Mouse (Mus musculus) forebrain, embryonic 16.5 days (tissue): ENCODE measurements around the gene Stk11. TPM values are rescaled to one million over a fixed set of nuclear protein-coding genes. Genes with fewer than 3 reads are reported as not detected.
"Not testable (repeated sequence)": the region's sequence is repeated elsewhere in the genome, so short reads cannot be mapped to it uniquely, and the experiment has no call there.

Source experiments
- ATAC-seq: fragments of 200-750 bp; cut with Nextera tagmentation; 2 replicates; pipeline ENCODE4 v1.8.0; 2017; ENCODE audit warnings: mild to moderate bottlenecking, moderate library complexity
- H3K27ac ChIP-seq: fragments of 300-500 bp; sonication (generic); 2 replicates; pipeline ENCODE4 v1.5.1; 2014; ENCODE audit warnings: low read length, control low read depth
- H3K27me3 ChIP-seq: fragments of 300-500 bp; sonication (generic); replicated peaks from 2 replicates; pipeline ENCODE4 v1.6.1; 2014; ENCODE audit warnings: low read length; ENCODE audit not compliant: control insufficient read depth, insufficient read depth
- H3K36me3 ChIP-seq: fragments of 300-500 bp; sonication (generic); 2 replicates; pipeline ENCODE4 v1.6.1; 2014; ENCODE audit not compliant: control insufficient read depth, insufficient read depth
- H3K4me1 ChIP-seq: fragments of 300-500 bp; sonication (generic); replicated peaks from 2 replicates; pipeline ENCODE4 v1.6.1; 2014; ENCODE audit warnings: low read length; ENCODE audit not compliant: control insufficient read depth, insufficient read depth
- H3K4me2 ChIP-seq: fragments of 300-500 bp; sonication (generic); 2 replicates; pipeline ENCODE4 v1.6.1; 2014; ENCODE audit warnings: mild to moderate bottlenecking, low read length, control low read depth
- H3K4me3 ChIP-seq: fragments of 300-500 bp; sonication (generic); replicated peaks from 2 replicates; pipeline ENCODE4 v1.5.1; 2014; ENCODE audit warnings: mild to moderate bottlenecking, low read length, control low read depth
- H3K9ac ChIP-seq: fragments of 300-500 bp; sonication (generic); replicated peaks from 2 replicates; pipeline ENCODE4 v1.6.1; 2014; ENCODE audit warnings: low read depth, low read length, control low read depth
- H3K9me3 ChIP-seq: fragments of 300-500 bp; sonication (generic); 2 replicates; pipeline ENCODE4 v1.6.1; 2016; ENCODE audit warnings: low read length; ENCODE audit not compliant: control insufficient read depth
- WGBS: fragments of 180-500 bp; shearing (Covaris S2); extraction: QIAGEN DNeasy Blood & Tissue Kit; methylation state at CpG from one replicate; pipeline ENCODE4 v1.1.7; 2014; 5-methylcytosine and 5-hydroxymethylcytosine counted together
- polyA plus RNA-seq: library from polyadenylated mRNA; unstranded; fragments of >200 nt; fragmentation: Nextera tagmentation; extraction: Ambion mirVana; gene quantifications from 2 replicates; pipeline ENCODE4 v1.2.1, GENCODE M21; 2015

Gene Stk11
- polyA plus RNA-seq, 1 experiment from 2014 or later, result 18.0 TPM

DNA sequence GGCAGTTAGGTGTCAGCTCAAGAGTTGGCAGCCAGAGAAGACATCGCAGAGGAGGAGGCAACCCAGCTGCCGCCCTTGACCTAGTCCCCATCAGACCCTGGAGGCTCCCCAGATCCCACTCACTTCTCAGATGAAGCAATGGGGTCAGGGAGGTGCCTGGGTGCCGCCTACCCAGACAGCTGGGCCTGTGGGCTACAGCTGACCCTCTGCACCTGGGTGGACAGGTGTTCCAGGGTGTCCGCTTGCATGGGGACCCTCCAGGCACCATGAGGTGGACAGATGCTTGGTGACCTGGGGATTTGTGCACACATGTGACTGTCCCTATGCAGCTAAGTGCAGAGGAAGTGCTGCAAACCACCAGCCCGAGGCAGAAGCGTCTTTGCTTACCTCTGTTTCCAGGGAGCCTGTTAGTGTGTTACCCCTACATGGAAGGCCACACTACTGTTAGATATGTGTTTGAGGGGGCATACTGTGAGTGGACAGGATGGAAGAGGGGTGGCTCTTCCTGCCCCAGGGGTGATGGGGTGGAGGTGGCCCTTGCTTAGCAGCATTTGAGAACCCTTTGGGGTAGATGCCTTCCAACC lies 47.2 kb downstream of the Stk11 start:
- Histone ChIP-seq H3K9me3 (no peaks in the 10 kb centered on the region), H3K36me3 (no peaks in the 10 kb centered on the region), H3K4me1 (peaks cover 62% of the 10 kb centered on the region), H3K9ac (no peak overlapping the region), H3K4me2 (no peak overlapping the region), H3K27ac (no peak overlapping the region), H3K4me3 (no peak overlapping the region), H3K27me3 (no peaks in the 10 kb centered on the region)
- WGBS, result 78% methylated on average over 6 of the region's 6 CpGs
- no peak for ATAC-seq

DNA sequence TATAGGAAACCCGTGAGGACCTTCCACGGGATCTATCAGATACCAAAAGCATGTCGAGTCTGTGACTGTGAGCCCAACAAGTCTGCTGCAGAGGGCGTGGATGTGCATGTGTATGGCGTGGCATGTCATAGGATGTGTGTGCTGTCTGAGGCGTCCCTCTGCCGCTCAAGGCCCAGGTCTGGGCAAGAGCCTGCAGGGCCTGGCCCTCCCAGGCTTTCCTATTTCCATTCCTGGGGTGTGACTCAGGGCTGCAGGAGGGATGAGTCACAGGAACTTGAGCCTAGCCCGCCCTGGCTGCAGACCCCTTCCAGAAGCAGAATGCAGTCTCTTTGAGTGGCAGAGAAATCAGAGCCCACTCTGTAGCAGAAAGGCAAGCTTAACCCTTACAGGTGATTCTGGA lies 48.1 kb downstream of the Stk11 start:
- Histone ChIP-seq H3K9me3 (no peaks in the 10 kb centered on the region), H3K4me3 (no peak overlapping the region), H3K27me3 (no peaks in the 10 kb centered on the region), H3K9ac (no peak overlapping the region), H3K36me3 (no peaks in the 10 kb centered on the region), H3K4me2 (no peak overlapping the region), H3K4me1 (peaks cover 55% of the 10 kb centered on the region), H3K27ac (no peak overlapping the region)
- 78% methylated on average over 8 of the region's 8 CpGs for WGBS
- no peak for ATAC-seq

- Histone ChIP-seq H3K4me2 (peak overlapping the region; percentile 94), H3K9ac (peak overlapping the region; percentile 69), H3K9me3 (no peaks in the 10 kb centered on the region), H3K27ac (peak overlapping the region; percentile 73), H3K36me3 (no peaks in the 10 kb centered on the region), H3K4me1 (peaks cover 55% of the 10 kb centered on the region), H3K4me3 (peak overlapping the region; percentile 53), H3K27me3 (no peaks in the 10 kb centered on the region)
- no peak for ATAC-seq
- WGBS, result 9% methylated on average over 44 of the region's 44 CpGs
Measured at GRCm38 (mm10) chr10:80164161-80164997, 48.8 kb downstream of the Stk11 start.

GRCm38 (mm10) chr10:80164998-80165344 lies 49.4 kb downstream of the Stk11 start:
- peak overlapping the region; percentile 94 for H3K4me2 ChIP-seq
- peak overlapping the region; percentile 53 for H3K4me3 ChIP-seq
- peak overlapping the region; percentile 73 for H3K27ac ChIP-seq
- H3K27me3 ChIP-seq, result no peaks in the 10 kb centered on the region
- peak; percentile 37 for ATAC-seq
- H3K9ac ChIP-seq, result peak overlapping the region; percentile 69
- under 1% methylated on average over 17 of the region's 17 CpGs for WGBS
- no peaks in the 10 kb centered on the region for H3K9me3 ChIP-seq
- 0 out of 2 replicates have a peak, but pooled peaks cover under 1% of the 10 kb centered on the region for H3K36me3 ChIP-seq
- peaks cover 58% of the 10 kb centered on the region for H3K4me1 ChIP-seq

DNA sequence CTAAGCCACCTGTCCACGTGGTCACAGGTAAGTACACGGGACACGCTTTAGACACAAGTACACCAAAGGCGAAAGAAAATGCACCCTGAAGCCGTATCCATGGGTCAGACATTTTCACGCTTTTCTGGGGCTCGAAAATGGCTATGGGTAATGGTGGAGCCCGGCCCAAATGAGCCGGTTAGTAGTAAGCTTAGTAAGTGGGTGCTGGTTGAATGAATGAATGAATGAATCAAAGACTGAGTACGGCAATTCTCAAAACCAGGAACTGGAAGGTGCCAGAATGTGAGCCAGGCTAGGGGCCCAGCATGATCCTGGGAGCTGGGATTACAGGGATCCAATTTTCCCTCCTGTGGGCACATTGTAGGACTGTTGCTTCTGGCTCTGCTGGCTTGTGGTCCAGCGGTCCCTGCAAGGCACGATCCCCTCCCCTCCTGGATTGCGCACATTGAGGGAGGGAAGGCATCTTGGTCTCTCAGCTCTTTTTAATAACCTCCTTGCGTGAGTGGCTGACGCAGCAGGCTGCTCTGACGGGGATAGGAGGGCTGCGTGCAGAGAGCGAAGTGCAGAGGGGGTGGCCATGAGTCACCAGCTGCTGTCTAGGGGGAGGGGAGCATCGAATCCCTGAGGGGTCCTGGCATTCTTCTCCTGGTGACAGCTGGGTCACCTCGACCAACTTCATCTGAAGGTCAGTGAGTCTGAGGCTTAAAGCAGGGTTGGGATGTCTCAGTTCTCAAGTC lies 50.0 kb downstream of the Stk11 start, which contains the start of gene Cirbp:
Gene Cirbp, plus strand, starts transcription at position 594 of the 737 bp plus-strand sequence.
- Histone ChIP-seq H3K9ac (peak within 1 kb of the TSS; percentile 69), H3K4me1 (peaks cover 60% of the 10 kb centered on the region), H3K36me3 (peaks cover 6% of the 10 kb centered on the region; the same call in 1 of the 2 replicates), H3K27me3 (no peaks in the 10 kb centered on the region), H3K4me3 (peak within 1 kb of the TSS; percentile 53), H3K9me3 (no peaks in the 10 kb centered on the region), H3K4me2 (peak within 1 kb of the TSS; percentile 94), H3K27ac (peak within 1 kb of the TSS; percentile 88)
- WGBS, result 14% methylated on average over 20 of the region's 20 CpGs
- ATAC-seq, result no peak

DNA sequence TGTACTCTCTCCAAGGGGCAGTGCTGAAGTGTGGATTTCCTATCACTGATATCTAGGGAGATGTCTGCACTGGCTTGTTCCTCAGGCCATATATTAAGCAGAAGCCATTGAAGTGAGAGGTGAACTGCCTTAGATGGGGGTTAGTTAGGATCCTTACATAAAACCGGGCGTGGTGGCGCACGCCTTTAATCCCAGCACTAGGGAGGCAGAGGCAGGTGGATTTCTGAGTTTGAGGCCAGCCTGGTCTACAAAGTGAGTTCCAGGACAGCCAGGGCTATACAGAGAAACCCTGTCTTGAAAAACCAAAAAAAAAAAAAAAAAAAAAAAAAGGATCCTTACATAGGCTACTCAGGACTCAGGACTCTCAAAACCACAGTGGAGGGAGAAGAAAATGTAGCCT lies 50.5 kb downstream of the Stk11 start:
- H3K27me3 ChIP-seq, ATAC-seq, H3K9me3 ChIP-seq, H3K4me3 ChIP-seq: not testable (repeated sequence)
- peak overlapping the region; percentile 73 for H3K27ac ChIP-seq
- H3K4me2 ChIP-seq, result peak overlapping the region; percentile 94
- H3K9ac ChIP-seq, result peak overlapping the region; percentile 69; the same call in 1 of the 2 replicates
- peaks cover 56% of the 10 kb centered on the region for H3K4me1 ChIP-seq
- 88% methylated on average over 4 of the region's 4 CpGs for WGBS
- peaks cover 12% of the 10 kb centered on the region for H3K36me3 ChIP-seq

DNA sequence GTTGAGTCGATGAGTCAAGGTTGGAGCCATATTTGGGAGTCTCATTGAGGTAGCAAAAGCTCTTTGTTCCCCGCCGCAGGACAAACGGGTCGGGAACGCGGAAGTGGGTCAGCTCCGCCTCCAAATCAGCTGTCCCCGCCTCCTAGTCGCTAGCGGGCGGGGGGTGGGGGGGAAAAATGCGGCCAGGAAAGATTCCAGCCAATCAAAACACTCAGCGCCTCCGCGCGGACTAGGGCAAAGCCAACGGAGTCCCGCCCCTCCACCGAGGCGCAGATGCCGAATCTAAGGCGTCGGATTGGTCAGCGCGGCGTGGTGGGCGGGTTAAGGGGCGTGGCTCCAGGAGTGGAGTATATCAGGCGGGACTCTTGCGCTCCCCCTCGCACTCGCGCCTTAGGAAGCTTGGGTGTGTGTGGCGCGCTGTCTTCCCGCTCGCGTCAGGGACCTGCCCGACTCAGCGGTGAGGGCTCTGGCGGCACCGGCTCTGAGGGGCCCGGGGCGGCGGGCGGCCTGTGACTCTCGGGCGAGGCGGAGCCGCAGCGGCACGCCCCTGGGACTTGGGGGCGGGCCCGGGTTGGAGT lies 51.9 kb downstream of the Stk11 start:
- peak; percentile 90 for ATAC-seq
- Histone ChIP-seq H3K4me3 (peak overlapping the region; percentile 63), H3K27me3 (no peaks in the 10 kb centered on the region), H3K4me2 (peak overlapping the region; percentile 67), H3K36me3 (peaks cover 18% of the 10 kb centered on the region), H3K27ac (peak overlapping the region; percentile 96), H3K9me3 (no peaks in the 10 kb centered on the region), H3K9ac (peak overlapping the region; percentile 95), H3K4me1 (peaks cover 65% of the 10 kb centered on the region)
- WGBS, result under 1% methylated on average over 50 of the region's 55 CpGs

DNA sequence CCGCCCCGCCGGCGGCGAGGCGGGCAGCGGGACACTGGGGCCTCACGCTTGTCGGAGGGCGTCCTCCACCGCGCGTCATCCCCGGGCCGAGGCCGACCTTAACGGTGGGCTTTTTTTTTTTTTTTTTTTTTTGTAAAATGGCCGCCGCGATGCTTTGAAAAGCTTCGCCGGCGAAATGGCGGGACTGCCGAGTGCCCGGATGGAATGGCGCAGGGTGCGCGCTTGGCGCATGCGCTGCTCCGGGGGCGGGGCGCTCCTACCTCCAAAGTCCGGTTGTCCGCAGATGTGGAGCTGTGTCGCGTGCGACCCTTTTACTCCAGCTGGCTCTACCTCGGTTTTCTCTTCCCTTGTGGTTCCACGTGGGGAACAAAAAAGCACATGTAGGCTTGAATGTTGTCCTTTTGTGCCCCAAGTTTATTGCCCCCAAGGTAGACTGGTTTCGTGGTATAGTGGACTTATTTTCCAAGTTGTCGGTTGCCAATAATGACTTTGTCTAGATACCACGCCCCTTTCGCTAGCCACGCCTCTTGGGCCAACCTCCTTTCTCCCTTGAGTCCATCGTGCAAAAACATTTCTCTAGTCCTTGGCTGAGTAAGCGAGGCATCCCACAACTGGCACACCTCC lies 52.5 kb downstream of the Stk11 start:
- no peaks in the 10 kb centered on the region for H3K27me3 ChIP-seq
- peaks cover 18% of the 10 kb centered on the region for H3K36me3 ChIP-seq
- H3K9me3 ChIP-seq, result no peaks in the 10 kb centered on the region
- H3K4me1 ChIP-seq, result peaks cover 67% of the 10 kb centered on the region
- H3K4me2 ChIP-seq, result peak overlapping the region; percentile 67
- peak overlapping the region; percentile 63 for H3K4me3 ChIP-seq
- H3K27ac ChIP-seq, result peak overlapping the region; percentile 96
- H3K9ac ChIP-seq, result peak overlapping the region; percentile 95
- ATAC-seq, result peak; percentile 15
- under 1% methylated on average over 48 of the region's 48 CpGs for WGBS
